Mouse (Mus musculus) right cerebral cortex, postnatal 14 days (tissue): ENCODE data around the gene Dut.
"Not testable (repeated sequence)": the region's sequence is repeated elsewhere in the genome, so short reads cannot be mapped to it uniquely, and the experiment has no call there.

Source experiments
- DNase-seq: peaks from one replicate; pipeline ENCODE4 v3.0.0; 2022

Dut gene

DNA sequence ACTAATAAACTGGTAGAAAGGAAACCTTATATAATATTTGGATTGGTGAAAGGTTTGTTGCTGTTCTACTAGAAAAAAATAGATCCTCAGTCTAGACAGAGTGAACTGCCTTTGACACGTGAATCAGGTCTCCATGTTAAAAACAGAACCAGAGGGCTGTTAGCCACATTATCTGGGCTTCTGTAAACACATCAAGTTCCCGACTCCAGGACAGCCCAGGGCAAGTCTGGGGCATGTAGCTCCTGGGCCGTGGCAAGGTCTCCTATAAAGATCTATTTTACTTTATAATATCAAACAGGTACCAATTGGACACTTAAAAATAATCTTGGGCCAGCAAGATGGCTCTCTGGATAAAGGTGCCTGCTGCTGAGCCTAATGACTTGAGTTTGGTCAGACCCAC, 8.9 kb downstream of the Dut start:
- DNase-seq: no peak

DNA sequence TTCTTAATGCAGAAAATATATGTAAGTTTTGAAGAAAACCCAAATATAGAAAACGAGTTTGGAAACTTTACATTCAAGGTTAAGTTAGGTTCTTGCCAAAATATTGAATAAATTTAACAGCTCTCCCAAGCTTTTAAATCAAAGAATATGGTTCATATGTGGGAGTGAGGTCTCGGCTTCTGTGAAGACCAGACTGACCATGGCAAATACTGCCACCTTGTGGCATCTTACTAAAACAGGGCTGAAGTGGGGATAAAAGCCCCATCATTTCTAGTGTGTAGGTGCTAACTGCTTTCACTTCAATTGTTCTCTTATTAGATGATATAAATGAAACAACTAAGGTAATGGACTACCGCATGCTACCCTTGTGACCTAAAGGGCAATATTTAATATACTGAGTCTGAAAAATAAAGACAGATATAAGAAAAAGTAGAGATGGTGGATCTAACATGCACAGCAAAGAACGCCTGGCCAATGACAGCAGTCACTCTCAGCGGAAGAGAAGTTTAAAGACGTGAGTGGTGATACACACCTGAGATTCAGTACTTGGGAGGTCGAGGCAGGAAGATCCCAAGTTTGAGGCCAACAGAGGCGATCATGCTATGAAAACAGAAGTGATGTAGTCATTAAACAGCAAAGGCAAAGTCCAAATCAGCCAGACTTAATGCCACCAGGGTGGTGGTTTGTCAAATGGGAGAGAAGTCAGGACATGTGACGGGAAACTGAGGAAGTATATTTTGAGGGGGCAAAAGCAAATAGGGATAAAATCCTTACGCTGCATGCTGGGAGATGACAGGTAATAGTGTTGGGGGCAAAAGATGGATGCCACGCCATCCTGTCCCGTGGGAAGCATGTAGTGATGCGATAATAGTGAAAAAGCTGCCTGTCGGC, 12.5 kb downstream of the Dut start:
- DNase-seq: no peak

DNA sequence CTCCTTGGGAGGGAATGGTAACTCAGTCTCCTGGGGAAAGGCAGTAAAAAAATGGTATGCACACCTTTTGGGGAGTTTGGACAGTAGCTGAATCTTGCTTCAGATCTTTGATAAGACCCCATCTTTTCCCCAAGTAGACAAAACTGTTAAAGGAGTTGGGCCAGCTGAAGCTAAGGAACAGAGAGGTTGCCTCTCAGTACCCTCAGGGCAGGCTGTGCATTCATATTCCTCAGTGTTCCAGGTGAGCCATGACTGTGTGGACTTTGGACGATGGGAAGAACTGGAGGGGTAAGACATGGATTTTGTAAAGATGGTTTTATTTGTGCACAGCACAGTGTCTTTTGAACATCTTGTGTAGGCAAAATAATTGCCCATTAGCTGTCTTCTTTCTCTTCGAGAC, 13.3 kb downstream of the Dut start:
- DNase-seq: no peak

DNA sequence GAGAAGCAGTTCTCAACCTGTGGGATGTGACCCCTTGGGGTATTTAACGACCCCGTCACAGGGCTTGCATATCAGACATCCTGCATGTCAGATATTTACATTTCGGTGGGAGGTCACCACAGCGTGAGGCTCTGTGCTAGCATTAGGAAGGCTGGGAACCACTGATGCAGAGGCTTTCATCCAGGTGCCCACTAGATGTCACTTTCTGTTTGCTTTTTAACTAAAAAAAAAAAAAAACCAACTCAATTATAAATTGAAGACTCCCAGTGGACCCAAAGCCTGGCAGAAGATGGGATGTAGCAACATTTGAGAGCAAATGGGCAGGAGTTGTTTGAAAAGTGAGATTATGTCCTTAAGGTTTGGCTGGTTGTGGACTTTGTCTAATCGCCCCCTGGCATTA, 16.1 kb downstream of the Dut start:
- DNase-seq: no peak

DNA sequence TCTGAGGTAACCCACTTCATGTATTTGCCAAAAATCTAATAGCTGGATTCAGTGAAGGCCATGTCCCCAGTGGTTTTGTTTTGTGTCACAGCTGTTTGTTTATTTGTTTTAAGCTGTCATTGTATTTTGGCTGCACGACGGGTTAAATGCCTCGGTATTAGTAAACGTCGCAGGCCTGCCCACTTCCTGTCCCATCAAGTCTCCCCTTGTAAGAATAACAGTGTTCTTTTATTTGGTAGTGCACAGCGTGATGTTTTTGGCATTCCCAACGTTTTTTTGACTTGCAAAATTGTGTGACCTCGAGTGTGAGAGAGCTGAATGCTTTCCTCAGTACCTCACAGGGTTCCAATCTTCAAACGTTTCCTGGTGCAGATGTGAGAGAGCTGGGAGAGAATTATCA, 16.8 kb downstream of the Dut start:
- no peak for DNase-seq

DNA sequence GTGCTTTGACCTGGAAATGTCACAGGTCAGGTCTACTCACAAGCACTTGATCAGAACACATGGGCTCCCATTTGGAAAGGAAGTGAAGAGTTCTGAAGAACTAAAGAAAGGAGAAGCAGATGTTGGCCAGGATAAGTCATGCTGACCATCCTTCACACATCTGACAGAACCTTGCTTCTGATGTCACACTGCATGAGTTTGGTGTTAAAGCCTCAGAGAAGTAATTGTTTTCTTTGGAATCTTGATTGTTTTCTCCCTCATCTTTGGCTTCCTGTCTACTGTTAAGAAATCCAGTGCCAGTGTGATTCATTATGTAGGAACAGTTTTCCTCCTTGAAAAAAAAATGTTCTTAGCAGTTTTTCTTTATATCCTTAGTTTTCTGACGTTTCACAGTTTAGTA, 21.9 kb downstream of the Dut start:
- DNase-seq: no peak

DNA sequence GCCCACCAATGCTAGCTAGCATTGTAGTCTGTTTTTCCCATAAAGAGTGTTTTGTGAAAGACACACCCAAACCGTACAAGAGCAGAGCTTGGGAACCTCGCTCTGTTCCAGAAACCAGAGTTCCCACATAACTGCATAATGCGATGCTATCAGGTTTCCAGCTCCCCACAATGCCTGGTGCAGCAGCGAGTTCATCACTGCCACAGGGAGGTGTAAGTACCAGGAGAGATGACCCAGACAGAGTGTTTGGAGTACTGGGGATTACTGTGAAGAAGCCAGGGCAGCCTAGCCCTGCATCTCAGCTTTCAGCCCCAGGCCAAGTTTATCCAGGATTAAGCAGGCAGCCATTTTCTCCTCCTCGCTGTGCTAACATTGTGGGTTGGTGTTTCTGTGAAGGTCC, 28.6 kb downstream of the Dut start:
- DNase-seq: no peak

DNA sequence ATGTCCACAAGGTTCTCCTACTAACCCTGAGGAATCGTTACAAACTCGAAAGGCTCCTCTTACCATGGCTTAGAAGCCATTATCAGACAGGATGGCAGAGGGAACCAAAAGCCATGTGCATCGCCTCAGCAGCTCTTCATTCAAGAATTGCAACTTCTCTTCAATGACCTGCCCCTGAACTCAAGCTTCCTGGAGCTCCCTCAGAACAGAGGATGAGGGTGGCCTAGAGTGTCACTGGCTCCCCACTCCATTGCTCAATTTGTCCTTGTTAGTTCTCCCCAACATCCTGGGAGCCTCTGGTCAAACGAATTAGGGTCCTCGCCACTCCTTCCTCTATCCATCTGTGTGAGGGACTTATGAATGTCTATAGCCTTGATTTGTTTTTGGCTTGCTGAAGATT, 29.7 kb downstream of the Dut start:
- no peak for DNase-seq

DNA sequence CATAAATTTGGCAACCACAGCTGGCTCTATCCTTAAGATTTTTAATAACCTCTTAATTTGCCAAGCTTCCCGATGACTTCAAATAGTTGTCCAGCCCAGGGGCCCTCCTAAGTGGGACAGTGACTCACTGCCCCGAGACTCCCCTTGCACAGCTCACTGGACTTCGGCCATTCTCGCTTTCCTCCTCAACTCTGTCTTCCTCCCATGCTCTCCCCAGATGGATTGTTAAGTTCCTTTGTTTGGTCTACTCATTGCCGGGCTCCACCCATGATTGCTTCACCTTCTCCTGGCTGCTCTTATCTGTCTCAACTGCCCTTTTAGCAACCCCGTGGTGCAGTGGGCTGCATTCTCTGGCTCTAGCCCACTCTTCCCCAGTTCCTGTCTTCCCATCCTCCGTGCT, 31.5 kb downstream of the Dut start:
- no peak for DNase-seq

DNA sequence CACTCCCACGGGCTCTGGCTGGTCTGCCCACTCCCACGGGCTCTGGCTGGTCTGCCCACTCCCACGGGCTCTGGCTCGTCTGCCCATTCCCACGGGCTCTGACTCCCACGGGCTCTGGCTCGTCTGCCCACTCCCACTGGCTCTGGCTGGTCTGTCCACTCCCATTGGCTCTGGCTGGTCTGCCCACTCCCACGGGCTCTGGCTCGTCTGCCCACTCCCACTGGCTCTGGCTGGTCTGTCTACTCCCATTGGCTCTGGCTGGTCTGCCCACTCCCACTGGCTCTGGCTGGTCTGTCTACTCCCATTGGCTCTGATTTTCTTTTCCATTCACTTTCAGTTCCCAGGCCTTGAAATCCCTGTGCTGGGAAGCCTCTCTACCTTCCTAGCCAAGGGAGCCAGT, 33.0 kb downstream of the Dut start:
- DNase-seq: not testable (repeated sequence)

DNA sequence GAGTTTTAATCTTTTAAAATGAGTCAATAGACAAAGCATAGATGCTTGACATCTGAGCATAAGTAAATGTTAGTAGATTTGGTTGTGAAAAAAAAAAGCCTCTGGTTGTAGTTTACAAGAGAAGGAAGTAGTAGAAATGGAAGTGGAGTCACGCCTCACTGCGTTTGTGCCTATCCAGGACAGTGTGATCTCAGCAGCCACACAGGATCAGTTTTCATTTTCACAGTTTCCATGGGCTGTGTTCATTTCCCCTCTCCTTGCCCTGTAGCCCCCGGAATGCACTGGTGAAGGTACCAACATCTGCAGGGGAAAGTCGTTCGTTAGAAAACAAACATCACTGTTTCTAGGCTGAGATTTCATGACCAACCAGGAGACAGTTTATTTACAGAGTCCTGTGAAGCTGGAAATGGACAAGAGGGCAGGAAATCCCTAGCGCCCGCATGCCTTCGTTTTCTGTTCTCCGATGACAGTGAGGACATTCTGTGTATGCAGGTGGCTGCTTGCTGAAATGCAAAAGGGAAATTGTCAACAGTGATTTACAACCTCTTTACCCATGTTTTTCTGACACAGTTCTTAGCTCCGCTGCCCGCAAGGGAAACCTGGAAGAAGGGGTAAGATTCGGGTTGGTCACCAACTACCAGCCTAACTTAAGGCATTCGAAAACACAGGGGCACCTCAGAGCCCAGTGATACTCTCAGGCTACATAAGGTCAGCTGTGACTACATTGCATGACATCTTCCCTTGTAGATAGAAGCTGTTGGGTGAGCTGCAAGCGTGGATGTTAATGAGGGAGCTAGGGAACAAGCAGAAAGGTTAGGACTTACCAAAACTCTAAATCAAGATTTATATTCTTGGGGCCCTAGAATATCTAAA, 35.6 kb downstream of the Dut start:
- no peak for DNase-seq

DNA sequence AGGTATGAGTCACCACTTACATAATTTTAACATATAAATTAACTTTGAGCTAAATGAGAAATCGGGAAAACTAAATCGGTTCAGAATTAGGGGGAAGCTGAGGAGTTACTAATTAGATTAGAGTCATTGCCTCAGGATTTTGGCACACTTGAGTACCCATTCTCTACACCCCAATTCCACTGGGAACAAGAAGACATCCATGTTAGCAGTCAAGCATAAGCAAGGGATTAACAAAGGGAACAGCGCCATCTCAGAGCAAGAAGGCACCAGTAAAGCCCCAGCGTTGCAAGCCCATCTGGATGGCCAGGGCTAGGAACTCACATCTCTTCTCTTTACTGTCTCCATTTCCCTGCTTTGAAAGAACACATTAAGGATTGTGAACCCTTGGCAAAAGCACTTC, 38.8 kb downstream of the Dut start:
- no peak for DNase-seq

DNA sequence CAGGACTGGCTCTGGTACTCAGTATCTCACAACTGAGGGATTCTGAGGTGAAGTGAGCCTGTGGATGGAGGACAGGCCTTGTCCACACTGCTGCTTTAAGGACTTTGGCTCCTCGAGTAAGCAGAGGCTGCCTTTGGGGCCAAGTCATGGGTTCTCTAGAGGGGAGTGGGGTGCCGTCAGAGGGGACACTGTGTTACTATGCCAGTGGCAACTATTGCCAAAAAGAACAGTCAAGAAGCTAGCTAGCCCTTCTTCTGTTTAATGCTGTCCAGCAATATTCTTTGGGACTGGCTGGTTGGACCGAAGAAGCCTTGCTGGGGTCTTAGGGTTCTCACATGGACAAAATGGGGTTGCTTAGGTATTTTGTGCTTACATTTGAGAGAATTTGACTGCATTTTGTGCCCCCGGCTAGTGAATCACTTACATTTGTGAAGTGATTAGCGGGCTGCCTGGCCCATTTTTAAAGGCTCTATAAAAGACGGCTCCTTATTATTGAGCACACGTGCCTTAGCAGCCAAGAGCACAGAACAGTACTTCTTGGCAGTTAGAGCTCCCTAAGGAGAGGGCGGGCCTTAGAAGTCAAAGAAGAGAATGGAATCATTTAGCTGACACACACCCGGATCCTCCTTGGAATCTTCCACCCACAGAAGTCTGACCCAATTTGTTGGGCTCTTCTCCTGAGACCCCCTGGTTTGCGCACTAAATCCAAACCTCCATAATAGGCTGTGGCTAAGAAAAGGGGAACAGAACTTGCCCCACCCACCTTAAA, 43.4 kb downstream of the Dut start:
- no peak for DNase-seq

DNA sequence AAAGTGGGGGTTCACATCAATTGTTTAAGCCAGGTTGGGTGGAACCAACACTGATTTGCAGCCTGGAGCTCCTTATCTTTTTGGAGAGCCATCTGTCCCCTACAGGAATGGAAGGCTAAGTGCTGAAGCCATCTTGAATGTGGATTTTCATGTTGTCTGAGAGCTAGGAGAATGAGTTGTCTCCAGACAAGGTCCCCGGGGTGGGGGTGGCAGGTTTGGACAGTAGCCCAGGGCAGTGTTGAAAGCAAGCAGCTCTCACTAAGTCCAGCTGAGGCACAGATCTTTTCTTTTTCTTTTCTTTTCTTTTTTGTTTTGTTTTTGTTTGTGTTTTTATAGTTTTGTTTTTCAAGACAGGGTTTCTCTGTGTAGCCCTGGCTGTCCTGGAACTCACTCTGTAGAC, 44.1 kb downstream of the Dut start:
- no peak for DNase-seq

DNA sequence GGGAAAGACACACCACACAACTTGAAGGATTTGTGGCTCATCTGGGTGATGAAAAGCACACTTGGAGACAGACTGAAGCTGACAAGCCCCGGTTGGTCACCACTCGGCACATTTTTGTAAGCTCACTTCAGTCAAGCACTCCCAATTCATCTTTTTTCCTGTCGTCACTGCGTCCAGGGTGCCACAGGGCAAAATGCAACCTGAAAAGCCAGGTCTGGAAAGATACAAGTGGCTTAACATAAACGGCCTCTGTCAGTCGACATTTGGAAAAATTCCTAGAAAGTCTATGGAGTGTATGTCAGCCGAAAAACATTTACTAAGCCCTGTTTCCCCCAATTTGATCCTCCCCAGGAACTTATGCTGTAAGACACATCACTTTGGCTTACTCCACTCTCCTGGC, 45.6 kb downstream of the Dut start:
- DNase-seq: no peak

DNA sequence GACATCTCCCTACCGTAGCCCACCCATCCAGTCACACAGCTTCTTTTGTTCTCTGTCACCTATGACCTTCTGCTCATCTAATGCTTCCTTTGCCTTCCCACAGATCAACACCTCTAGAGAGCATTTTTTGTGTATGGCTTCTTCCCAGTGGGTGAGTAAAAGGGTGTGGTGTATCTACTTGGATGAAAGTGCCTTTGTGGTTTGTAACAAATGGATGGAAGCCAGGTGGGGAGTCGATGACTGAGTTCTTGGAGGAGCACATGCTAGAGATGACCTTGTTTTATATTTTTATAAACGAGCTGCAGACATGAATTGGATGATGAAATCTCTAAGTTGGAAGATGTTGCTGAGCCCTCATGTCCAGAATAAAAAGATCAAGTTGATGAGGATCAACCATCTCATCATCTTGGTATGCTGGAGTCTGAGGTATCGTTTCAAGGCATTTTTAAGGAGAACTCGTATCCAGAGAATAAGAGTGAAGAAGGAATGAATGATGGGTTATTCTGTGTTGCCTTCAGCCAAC, 47.0 kb downstream of the Dut start:
- no peak for DNase-seq

DNA sequence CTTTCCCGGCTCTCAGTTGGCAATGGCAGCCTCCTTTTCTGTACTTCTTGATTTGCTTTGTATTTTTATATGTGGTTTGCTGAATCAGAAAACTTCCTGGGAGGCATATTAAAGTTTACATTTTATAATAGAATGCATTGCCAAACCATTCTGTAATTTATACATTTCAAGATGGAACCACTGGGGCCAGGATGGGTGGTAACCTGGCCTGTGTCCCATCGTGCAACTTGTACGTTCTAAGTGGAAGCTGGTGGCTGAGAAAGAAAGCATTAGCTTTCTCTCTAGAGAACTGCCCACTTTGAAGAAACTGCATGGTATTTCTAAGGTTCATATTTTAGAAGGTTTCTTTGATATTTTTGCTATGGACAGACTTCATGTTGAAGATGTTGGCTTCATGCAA, 48.5 kb downstream of the Dut start:
- no peak for DNase-seq

DNA sequence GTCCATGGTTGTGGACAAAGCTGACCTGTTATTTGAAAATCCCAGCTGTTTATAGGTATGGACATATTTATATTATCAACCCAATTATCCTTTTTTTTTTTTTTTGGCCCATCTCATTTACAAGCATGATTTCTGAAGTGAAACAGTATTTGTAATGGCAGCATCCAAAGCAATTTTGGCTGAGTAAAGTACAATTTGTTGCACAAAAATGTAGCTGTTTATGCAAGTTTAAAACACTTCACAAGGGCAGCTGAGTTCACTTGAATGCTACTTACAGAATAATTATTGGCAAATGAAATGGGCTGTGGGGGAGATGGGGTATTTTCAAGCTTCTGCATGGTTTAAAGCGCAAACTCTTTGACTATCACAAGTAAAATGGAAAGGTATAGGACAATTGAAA, 51.9 kb downstream of the Dut start:
- DNase-seq: no peak

DNA sequence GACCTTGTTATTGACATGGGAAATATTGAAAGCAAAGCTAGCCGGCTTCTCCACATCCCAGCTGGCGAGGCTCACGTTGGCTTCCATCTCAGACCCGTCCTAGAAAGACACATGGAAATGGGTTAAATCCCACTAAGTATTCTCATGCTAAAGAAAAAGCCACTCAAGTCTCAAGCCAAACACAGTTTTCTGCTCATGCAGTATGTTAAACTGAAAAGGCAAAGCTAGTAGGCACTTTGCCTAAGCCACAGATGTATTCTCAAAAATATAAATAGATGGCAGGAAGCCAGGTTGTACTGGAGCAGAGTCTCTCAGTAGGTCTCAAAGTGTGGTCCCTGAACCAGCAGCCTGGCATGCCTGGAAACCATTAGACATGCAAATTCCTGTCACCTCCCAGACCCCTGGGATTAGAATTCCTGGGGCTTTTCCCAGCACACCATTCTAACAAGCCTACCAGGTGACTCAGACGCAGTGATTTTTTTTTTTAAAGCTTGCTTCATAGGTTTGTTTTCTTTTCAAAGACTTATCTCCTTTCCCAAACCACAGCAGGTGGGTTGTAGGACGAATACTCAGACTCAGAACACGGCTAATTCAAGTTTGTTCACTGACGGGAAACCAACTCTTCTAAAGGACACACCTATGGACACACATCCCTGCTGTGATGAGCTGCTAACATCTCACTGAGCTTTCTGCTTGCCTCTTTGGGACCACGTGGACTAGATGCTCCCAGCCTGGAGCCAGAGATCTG, 55.1 kb downstream of the Dut start:
- no peak for DNase-seq

DNA sequence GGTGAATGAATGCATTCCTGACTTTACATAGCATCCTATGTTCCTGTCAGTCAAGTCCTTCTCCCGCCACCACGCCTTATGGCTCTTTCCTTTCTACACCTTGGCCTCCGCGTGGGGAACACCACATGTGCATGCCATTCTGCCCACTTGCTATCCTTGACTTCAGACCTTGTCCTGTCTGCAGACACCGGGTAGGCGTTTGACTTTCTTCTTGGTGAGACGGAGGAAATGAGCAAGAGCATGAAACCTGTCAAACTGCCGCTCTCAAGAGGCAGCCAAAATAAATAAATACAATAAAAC, 55.6 kb downstream of the Dut start:
- DNase-seq: no peak

DNA sequence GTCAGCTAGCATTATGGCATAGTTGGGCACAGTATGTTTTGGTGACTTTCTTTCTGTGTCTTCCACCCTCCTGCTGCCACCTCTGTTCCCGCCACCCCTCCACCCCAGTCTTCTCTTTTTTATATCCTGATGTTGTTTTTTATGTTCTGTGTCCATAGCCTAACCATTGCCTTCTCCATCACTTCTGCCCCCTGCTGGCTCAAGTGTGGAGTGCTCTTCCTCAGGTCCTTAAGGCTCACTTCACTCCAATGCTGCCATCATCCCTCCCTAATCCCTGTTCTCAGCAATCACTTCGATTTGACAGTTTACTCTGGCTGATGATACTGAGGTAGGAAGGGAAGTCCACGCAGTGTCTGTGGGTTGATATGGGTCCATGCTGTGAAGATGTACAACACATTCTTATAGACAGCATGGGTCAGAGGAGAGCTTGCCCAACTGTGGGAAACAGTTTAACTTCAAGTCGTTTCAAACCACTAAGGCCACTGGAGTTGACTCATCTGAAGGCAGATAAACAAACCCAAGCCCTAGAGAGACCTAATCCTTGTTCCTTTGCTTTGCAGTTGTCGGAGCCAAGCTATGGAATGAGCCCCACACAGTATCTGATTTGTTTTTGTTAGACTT, 56.9 kb downstream of the Dut start:
- DNase-seq: no peak

DNA sequence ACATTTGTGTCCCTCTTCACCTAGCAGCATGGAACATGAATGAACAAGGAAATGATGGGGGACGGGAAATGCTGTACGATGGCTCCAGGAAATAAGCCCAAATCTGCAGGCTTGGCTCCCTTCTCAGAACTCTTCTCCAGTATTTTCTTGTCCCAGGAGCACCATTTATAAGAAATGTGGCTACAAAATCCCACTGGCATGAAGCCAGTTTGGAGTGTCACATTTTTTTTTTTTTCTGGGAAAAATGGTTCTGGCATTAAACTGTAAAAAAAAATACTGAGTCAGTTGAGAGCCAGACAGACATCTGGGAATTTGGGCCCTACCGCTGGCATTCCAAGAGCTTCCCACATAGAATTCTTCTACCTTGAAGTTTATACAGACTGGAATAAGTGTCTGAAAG, 57.8 kb downstream of the Dut start:
- DNase-seq: no peak
